Mouse (Mus musculus) hindbrain, embryonic 16.5 days (tissue): ENCODE measurements at regions not wholly inside any gene's neighbourhood (a gene's known extent, or its start where the extent isn't known, plus 50 kb on each side); places are given as distances from the start of the nearest gene placed in this dataset.

Source experiments
- ATAC-seq: fragments of 200-750 bp; cut with Nextera tagmentation; 2 replicates; pipeline ENCODE4 v1.8.0; 2017; ENCODE audit warnings: moderate TSS enrichment, moderate library complexity
- H3K27ac ChIP-seq: fragments of 300-500 bp; sonication (generic); 2 replicates; pipeline ENCODE4 v1.5.1; 2014; ENCODE audit warnings: low read depth, mild to moderate bottlenecking, control low read depth, low read length, moderate library complexity
- H3K27me3 ChIP-seq: fragments of 300-500 bp; sonication (generic); replicated peaks from 2 replicates; pipeline ENCODE4 v1.6.1; 2014; ENCODE audit warnings: low read length; ENCODE audit not compliant: control insufficient read depth, insufficient read depth
- H3K36me3 ChIP-seq: fragments of 300-500 bp; sonication (generic); 2 replicates; pipeline ENCODE4 v1.6.1; 2014; ENCODE audit warnings: mild to moderate bottlenecking, low read length, moderate library complexity, mixed read lengths; ENCODE audit not compliant: control insufficient read depth, insufficient read depth
- H3K4me1 ChIP-seq: fragments of 300-500 bp; sonication (generic); 2 replicates; pipeline ENCODE4 v1.6.1; 2014; ENCODE audit warnings: low read depth, low read length; ENCODE audit not compliant: control insufficient read depth, insufficient read depth
- H3K4me2 ChIP-seq: fragments of 300-500 bp; sonication (generic); 2 replicates; pipeline ENCODE4 v1.6.1; 2014; ENCODE audit warnings: mild to moderate bottlenecking, low read length, control low read depth, moderate library complexity
- H3K4me3 ChIP-seq: fragments of 300-500 bp; sonication (generic); 2 replicates; pipeline ENCODE4 v1.5.1; 2014; ENCODE audit warnings: mild to moderate bottlenecking, low read length, control low read depth, moderate library complexity
- H3K9ac ChIP-seq: fragments of 300-500 bp; sonication (generic); 2 replicates; pipeline ENCODE4 v1.6.1; 2014; ENCODE audit warnings: low read depth, mild to moderate bottlenecking, control low read depth, low read length, moderate library complexity
- H3K9me3 ChIP-seq: fragments of 300-500 bp; sonication (generic); 2 replicates; pipeline ENCODE4 v1.6.1; 2014; ENCODE audit warnings: mild to moderate bottlenecking, low read length, moderate library complexity; ENCODE audit not compliant: control insufficient read depth
- WGBS: fragments of 180-500 bp; shearing (Covaris S2); extraction: QIAGEN DNeasy Blood & Tissue Kit; methylation state at CpG from one replicate; pipeline ENCODE4 v1.1.7; 2014; 5-methylcytosine and 5-hydroxymethylcytosine counted together

- no peaks in the 10 kb centered on the region for H3K36me3 ChIP-seq
- no peak overlapping the region for H3K4me2 ChIP-seq
- H3K4me3 ChIP-seq: no peak overlapping the region
- no peaks in the 10 kb centered on the region for H3K27me3 ChIP-seq
- no peak for ATAC-seq
- peaks cover 2% of the 10 kb centered on the region; the same call in 1 of the 2 replicates for H3K4me1 ChIP-seq
- no peak overlapping the region for H3K9ac ChIP-seq
- H3K9me3 ChIP-seq: no peaks in the 10 kb centered on the region
- WGBS: 49% methylated on average over 7 of the region's 7 CpGs
- no peak overlapping the region for H3K27ac ChIP-seq
Measured at GRCm38 (mm10) chr6:51002713-51003112, 348.5 kb upstream of the Npvf start.

- H3K27ac ChIP-seq: no peak overlapping the region
- WGBS: 49% methylated on average over 11 of the region's 11 CpGs
- ATAC-seq: no peak
- no peaks in the 10 kb centered on the region for H3K9me3 ChIP-seq
- peaks cover 2% of the 10 kb centered on the region; the same call in 1 of the 2 replicates for H3K4me1 ChIP-seq
- no peak overlapping the region for H3K9ac ChIP-seq
- no peak overlapping the region for H3K4me3 ChIP-seq
- no peak overlapping the region for H3K4me2 ChIP-seq
- H3K27me3 ChIP-seq: no peaks in the 10 kb centered on the region
- no peaks in the 10 kb centered on the region for H3K36me3 ChIP-seq
Measured at GRCm38 (mm10) chr6:51006074-51006591, 351.9 kb upstream of the Npvf start.

GRCm38 (mm10) chr6:51009526-51010340, 355.5 kb upstream of the Npvf start:
- Histone ChIP-seq H3K27ac (no peak overlapping the region), H3K4me1 (peaks cover 2% of the 10 kb centered on the region; the same call in 1 of the 2 replicates), H3K4me2 (no peak overlapping the region), H3K36me3 (no peaks in the 10 kb centered on the region), H3K4me3 (no peak overlapping the region), H3K9ac (no peak overlapping the region), H3K27me3 (no peaks in the 10 kb centered on the region), H3K9me3 (no peaks in the 10 kb centered on the region)
- peak; percentile 40; the same call in 1 of the 2 replicates for ATAC-seq
- WGBS: 71% methylated on average over 14 of the region's 14 CpGs

GRCm38 (mm10) chr6:51010536-51010935, 356.3 kb upstream of the Npvf start:
- 93% methylated on average over 1 of the region's 1 CpGs for WGBS
- no peak overlapping the region for H3K4me2 ChIP-seq
- H3K9me3 ChIP-seq: no peaks in the 10 kb centered on the region
- H3K27me3 ChIP-seq: no peaks in the 10 kb centered on the region
- H3K27ac ChIP-seq: no peak overlapping the region
- H3K36me3 ChIP-seq: no peaks in the 10 kb centered on the region
- no peak overlapping the region for H3K4me3 ChIP-seq
- H3K4me1 ChIP-seq: peaks cover 2% of the 10 kb centered on the region; the same call in 1 of the 2 replicates
- ATAC-seq: no peak
- H3K9ac ChIP-seq: no peak overlapping the region

GRCm38 (mm10) chr6:51012086-51012830, 358.0 kb upstream of the Npvf start:
- ATAC-seq: no peak
- H3K27ac ChIP-seq: no peak overlapping the region
- 74% methylated on average over 15 of the region's 15 CpGs for WGBS

GRCm38 (mm10) chr6:51015735-51016134, 361.5 kb upstream of the Npvf start:
- no peak overlapping the region for H3K4me2 ChIP-seq
- H3K9ac ChIP-seq: no peak overlapping the region
- no peaks in the 10 kb centered on the region for H3K27me3 ChIP-seq
- peak; percentile 72; the same call in 1 of the 2 replicates for ATAC-seq
- no peaks in the 10 kb centered on the region for H3K36me3 ChIP-seq
- 42% methylated on average over 2 of the region's 2 CpGs for WGBS
- peaks cover 2% of the 10 kb centered on the region for H3K4me1 ChIP-seq
- H3K9me3 ChIP-seq: no peaks in the 10 kb centered on the region
- H3K27ac ChIP-seq: peak overlapping the region; percentile 34; the same call in 1 of the 2 replicates
- H3K4me3 ChIP-seq: no peak overlapping the region

More at GRCm38 (mm10) chr6:51012086-51012830, 358.0 kb upstream of the Npvf start:
- Histone ChIP-seq H3K36me3 (no peaks in the 10 kb centered on the region), H3K4me1 (peaks cover 2% of the 10 kb centered on the region), H3K4me2 (no peak overlapping the region), H3K9ac (no peak overlapping the region), H3K27me3 (no peaks in the 10 kb centered on the region), H3K4me3 (no peak overlapping the region), H3K9me3 (no peaks in the 10 kb centered on the region)

GRCm38 (mm10) chr6:51016441-51017070, 362.3 kb upstream of the Npvf start:
- Histone ChIP-seq H3K27ac (peak overlapping the region; percentile 39), H3K36me3 (no peaks in the 10 kb centered on the region), H3K4me3 (no peak overlapping the region), H3K27me3 (no peaks in the 10 kb centered on the region), H3K4me2 (no peak overlapping the region), H3K9me3 (no peaks in the 10 kb centered on the region), H3K4me1 (peaks cover 2% of the 10 kb centered on the region), H3K9ac (no peak overlapping the region)
- peak; percentile 88 for ATAC-seq
- 56% methylated on average over 5 of the region's 5 CpGs for WGBS

- Histone ChIP-seq H3K4me3 (no peak overlapping the region), H3K4me2 (no peak overlapping the region), H3K9me3 (no peaks in the 10 kb centered on the region), H3K9ac (no peak overlapping the region), H3K4me1 (peaks cover 2% of the 10 kb centered on the region), H3K27ac (peak overlapping the region; percentile 39; the same call in 1 of the 2 replicates), H3K27me3 (no peaks in the 10 kb centered on the region), H3K36me3 (no peaks in the 10 kb centered on the region)
- peak; percentile 24; the same call in 1 of the 2 replicates for ATAC-seq
- WGBS: 74% methylated on average over 9 of the region's 9 CpGs
Measured at GRCm38 (mm10) chr6:51017260-51017999, 363.2 kb upstream of the Npvf start.
